Mouse (Mus musculus): Measurements from ENCODE around the gene Tsfm. TPM values are rescaled to one million over a fixed set of nuclear protein-coding genes. Genes with fewer than 3 reads are reported as not detected.
A peak's percentile ranks its signal among the peaks of the same experiment; 100 is the strongest.

The Tsfm gene
- polyA plus RNA-seq, 1 experiment from 2014 or later = 65.4 TPM

DNA sequence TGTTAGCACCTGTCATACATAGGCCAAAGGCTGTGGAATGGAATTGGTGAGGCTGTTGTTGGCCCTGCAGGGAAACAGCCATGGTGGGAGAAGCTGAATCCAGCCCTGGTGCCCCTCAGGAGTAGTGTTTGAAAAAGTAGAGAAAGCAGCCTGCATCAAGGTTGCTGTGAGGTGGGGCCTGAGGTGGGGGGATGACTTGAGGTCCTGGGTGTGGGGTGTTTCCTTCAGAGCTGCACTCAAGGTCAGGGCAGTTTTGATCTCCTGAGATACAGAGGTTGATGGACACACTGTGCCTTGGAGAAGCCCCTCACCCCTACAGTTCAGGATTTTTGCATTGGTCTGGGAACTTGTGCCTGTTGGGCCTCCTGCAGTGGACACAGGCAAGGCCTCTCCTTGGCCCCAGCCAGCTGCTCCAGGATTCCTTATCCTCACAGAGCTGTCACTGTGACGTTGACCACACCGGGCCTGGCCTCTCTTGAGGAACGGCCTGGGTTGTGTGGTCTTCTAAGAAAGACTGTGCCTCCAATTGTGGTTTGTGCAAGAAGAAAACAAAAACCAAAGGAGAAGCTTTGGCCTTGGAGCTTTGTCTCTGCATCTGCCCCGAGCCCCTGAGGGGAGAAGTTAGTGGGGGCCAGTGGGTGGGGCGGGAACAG lies 42.0 kb downstream of the Tsfm start:
- 65% methylated on average over 5 of the region's 5 CpGs for WGBS
- DNase-seq (ENCODE audit: low spot score) (no peak), ATAC-seq (no peak)
- Histone ChIP-seq H3K4me2 (ENCODE audit: low read length) (no peak overlapping the region), H3K27me3 (replicated peaks; ENCODE audit: control insufficient read depth, insufficient read depth, low read length) (no peaks in the 10 kb centered on the region), H3K36me3 (ENCODE audit: control insufficient read depth, insufficient read depth, low read length) (peaks cover 22% of the 10 kb centered on the region), H3K4me1 (ENCODE audit: control insufficient read depth, insufficient read depth, low read length) (peaks cover 35% of the 10 kb centered on the region), H3K9ac (ENCODE audit: low read length) (no peak overlapping the region), H3K9me3 (replicated peaks; ENCODE audit: control insufficient read depth, low read length) (no peaks in the 10 kb centered on the region), H3K27ac (ENCODE audit: low read depth, low read length) (no peak overlapping the region), H3K4me3 (ENCODE audit: low read depth, low read length) (no peak overlapping the region)

DNA sequence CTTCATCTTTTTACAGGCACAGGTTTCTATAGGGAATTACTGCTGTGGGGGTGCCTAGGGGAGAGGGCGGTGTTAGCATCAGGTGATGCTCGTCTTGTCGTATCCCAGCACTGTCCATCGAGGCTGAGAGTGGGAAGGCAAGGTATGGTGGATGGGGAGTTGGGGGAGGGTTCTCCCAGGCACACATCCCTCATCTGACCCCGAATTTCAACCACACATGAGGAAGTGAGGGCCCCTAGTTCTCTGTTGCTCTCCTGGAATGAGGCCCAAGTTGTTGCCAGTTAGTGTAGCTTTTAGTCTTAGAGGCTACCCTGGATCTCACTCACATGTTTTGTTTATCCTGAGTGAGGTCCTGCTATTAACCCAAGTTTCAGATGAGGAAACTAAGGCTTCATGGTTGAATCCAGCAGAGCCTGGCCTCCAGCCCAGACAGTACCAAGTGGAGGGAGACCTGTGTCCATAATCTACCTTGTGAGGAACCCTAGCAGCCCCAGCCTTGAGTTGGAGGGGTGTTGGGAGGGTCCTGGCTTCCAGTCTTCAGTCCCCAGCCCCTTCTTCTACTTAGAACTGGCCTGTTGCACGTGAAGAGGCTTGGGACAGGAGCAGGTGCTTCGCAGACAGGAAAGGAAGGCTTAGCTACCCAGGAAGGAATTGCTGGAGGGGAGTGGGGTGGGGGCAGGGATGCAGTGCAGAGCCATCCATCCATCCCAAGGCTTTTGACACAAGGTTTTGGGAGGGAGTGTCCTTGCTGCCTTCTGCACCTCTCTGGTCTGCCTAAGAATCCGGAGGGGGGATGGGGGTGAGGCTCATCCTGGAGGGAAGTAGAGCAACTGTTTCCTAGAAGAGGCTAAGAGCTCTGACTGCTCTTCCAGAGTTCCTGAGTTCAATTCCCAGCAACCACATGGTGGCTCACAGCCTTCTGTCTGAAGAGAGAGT lies 43.2 kb downstream of the Tsfm start:
- Histone ChIP-seq H3K27me3 (replicated peaks; ENCODE audit: control insufficient read depth, insufficient read depth, low read length) (no peaks in the 10 kb centered on the region), H3K27ac (ENCODE audit: low read depth, low read length) (no peak overlapping the region), H3K36me3 (ENCODE audit: control insufficient read depth, insufficient read depth, low read length) (peaks cover 11% of the 10 kb centered on the region), H3K9me3 (replicated peaks; ENCODE audit: control insufficient read depth, low read length) (no peaks in the 10 kb centered on the region), H3K4me1 (ENCODE audit: control insufficient read depth, insufficient read depth, low read length) (peaks cover 46% of the 10 kb centered on the region), H3K4me3 (ENCODE audit: low read depth, low read length) (no peak overlapping the region), H3K9ac (ENCODE audit: low read length) (no peak overlapping the region), H3K4me2 (ENCODE audit: low read length) (no peak overlapping the region)
- 62% methylated on average over 8 of the region's 8 CpGs for WGBS
- no peak for ATAC-seq
- DNase-seq (ENCODE audit: low spot score) = no peak

DNA sequence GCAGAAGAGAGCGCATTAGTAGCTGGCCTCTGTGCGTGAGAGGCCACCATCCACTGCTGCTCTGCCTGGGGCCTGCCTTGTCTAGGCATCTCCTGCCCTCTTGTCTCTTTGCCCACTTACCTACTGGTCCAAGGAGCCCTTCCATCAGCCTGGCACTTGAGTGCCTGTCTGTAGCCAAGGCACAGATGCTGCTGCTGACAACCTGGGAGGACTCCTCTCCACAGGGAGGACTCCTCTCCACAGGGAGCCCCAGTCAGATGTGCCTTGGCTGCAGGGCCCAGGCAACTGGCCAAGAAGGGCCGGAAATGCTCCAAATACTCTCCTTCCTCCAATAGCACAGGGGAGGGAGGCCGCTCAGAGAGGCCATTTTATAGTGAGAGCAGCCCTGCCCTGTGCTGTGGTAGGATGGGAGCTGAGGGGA lies 44.1 kb downstream of the Tsfm start:
- peak; percentile 82 for DNase-seq (ENCODE audit: low spot score)
- Histone ChIP-seq H3K9me3 (replicated peaks; ENCODE audit: control insufficient read depth, low read length) (no peaks in the 10 kb centered on the region), H3K27me3 (replicated peaks; ENCODE audit: control insufficient read depth, insufficient read depth, low read length) (no peaks in the 10 kb centered on the region), H3K4me1 (ENCODE audit: control insufficient read depth, insufficient read depth, low read length) (peaks cover 55% of the 10 kb centered on the region), H3K4me3 (ENCODE audit: low read depth, low read length) (no peak overlapping the region), H3K9ac (ENCODE audit: low read length) (peak overlapping the region; percentile 8; the same call in 1 of the 2 replicates), H3K4me2 (ENCODE audit: low read length) (no peak overlapping the region), H3K27ac (ENCODE audit: low read depth, low read length) (peak overlapping the region; percentile 70), H3K36me3 (ENCODE audit: control insufficient read depth, insufficient read depth, low read length) (peaks cover 7% of the 10 kb centered on the region)
- peak; percentile 47 for ATAC-seq
- WGBS = 51% methylated on average over 4 of the region's 4 CpGs

DNA sequence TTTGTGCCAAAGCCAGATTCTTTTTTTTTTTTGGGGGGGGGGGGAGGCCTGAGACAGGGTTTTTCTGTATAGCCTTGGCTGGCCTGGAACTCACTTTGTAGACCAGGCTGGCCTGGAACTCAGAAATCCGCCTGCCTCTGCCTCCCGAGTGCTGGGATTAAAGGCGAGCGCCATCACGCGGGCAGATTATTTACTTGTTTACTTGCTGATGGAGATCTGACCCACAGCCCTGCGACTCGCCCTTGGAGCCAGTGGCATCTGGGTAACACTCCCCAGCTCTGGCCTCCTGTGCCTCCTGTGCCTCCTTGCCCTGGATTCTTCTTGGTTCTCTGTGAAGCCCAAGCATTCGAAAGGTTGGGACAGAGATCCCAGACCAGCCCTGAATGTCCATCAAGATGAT lies 45.1 kb downstream of the Tsfm start:
- no peak overlapping the region for H3K9ac ChIP-seq (ENCODE audit: low read length)
- H3K27ac ChIP-seq (ENCODE audit: low read depth, low read length) = peak overlapping the region; percentile 70; the same call in 1 of the 2 replicates
- H3K9me3 ChIP-seq (replicated peaks; ENCODE audit: control insufficient read depth, low read length) = no peaks in the 10 kb centered on the region
- no peak for DNase-seq (ENCODE audit: low spot score)
- peaks cover 5% of the 10 kb centered on the region for H3K36me3 ChIP-seq (ENCODE audit: control insufficient read depth, insufficient read depth, low read length)
- WGBS = 91% methylated on average over 9 of the region's 9 CpGs
- ATAC-seq = no peak
- H3K27me3 ChIP-seq (replicated peaks; ENCODE audit: control insufficient read depth, insufficient read depth, low read length) = no peaks in the 10 kb centered on the region
- no peak overlapping the region for H3K4me3 ChIP-seq (ENCODE audit: low read depth, low read length)
- peaks cover 64% of the 10 kb centered on the region for H3K4me1 ChIP-seq (ENCODE audit: control insufficient read depth, insufficient read depth, low read length)
- no peak overlapping the region for H3K4me2 ChIP-seq (ENCODE audit: low read length)

DNA sequence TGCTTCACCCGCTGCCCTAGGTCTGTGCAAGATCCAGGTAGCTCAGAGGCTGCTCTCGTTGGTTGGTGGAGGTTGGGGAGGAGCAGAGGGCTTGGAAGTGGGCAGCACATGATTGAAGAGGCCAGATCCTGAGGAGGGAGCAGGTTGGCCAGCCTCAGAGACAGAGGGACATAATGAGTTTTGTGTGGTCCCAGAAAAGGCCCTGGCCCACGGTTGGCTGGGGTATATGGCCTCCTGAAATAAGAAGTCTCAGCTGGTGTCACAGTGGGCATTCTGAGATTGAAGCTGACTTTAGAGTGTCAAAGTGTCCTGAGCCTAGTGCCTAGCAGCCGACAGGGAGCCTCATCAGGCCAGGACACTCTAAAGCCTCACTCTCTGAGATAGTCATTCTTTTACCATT lies 45.5 kb downstream of the Tsfm start:
- H3K9ac ChIP-seq (ENCODE audit: low read length) = no peak overlapping the region
- ATAC-seq (no peak), DNase-seq (ENCODE audit: low spot score) (no peak)
- H3K36me3 ChIP-seq (ENCODE audit: control insufficient read depth, insufficient read depth, low read length) = peaks cover 5% of the 10 kb centered on the region
- no peak overlapping the region for H3K4me2 ChIP-seq (ENCODE audit: low read length)
- peaks cover 67% of the 10 kb centered on the region for H3K4me1 ChIP-seq (ENCODE audit: control insufficient read depth, insufficient read depth, low read length)
- no peaks in the 10 kb centered on the region for H3K27me3 ChIP-seq (replicated peaks; ENCODE audit: control insufficient read depth, insufficient read depth, low read length)
- no peaks in the 10 kb centered on the region for H3K9me3 ChIP-seq (replicated peaks; ENCODE audit: control insufficient read depth, low read length)
- WGBS = 84% methylated on average over 4 of the region's 4 CpGs
- no peak overlapping the region for H3K4me3 ChIP-seq (ENCODE audit: low read depth, low read length)
- peak overlapping the region; percentile 39; the same call in 1 of the 2 replicates for H3K27ac ChIP-seq (ENCODE audit: low read depth, low read length)

DNA sequence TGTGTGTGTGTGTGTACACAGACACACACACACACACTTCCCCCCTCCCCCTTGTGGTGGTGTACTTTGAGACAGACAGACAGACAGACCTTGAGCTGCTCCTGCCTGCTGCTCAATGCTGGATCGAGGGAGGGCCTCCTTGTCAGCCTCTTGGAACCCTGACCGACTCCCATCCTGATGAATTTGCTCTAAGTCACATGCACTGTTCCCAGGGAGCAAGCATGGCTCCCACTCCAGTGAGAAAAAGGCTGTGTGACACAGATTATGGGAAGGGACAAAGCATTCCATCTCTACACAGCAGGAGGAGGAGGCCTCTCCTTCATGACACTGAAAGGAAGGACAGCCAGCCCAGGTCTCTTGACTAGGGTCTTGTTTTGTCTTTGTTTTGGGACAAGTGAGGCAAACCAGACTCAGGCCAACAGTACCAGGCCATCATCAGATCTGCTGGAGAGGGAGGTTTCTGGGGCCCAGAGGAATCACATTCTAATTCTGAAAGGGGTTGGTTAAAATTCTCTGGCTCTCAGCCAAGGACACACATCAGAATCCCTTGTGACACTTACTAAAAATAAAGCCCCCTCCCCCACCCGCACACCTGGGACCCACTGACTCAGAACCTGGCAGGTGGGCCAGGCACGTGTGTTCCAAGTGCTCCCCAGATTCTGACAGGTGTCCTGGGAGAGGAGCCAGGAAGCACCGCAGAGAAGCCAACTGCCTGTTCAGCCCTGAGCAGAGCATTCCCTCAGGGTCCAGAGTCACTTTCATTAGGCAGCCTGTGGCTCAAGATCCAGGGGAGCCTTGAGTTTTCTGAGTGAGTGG lies 46.2 kb downstream of the Tsfm start:
- Histone ChIP-seq H3K9ac (ENCODE audit: low read length) (peak overlapping the region; percentile 17; the same call in 1 of the 2 replicates), H3K4me3 (ENCODE audit: low read depth, low read length) (no peak overlapping the region)
- 18% methylated on average over 5 of the region's 5 CpGs for WGBS

DNA sequence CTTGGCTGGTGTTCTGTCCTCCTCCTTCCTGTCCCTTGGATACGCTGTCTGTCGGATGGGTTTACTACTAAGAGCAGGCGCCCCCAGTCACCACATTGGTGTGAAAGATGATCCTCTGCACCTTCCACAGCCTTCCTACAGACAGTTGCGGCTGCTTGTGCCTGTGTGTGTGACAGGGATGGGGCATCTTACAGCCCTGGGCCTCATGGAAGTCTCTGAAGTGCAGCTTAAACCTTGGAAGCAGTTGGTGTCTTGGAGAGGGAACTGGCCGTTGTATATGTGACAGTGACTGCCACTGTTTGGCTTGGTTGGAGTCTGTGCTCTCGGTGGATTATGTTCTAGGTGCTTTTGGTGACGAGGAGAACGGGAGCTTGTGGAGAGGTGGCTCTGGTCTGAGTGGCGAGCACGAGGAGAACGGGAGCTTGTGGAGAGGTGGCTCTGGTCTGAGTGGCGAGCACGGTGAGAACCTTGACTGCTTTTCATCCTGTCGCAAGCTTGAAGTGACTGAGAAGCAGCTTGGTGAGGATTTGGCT lies 47.4 kb downstream of the Tsfm start:
- Histone ChIP-seq H3K9ac (ENCODE audit: low read length) (peak overlapping the region; percentile 17), H3K4me3 (ENCODE audit: low read depth, low read length) (no peak overlapping the region), H3K4me1 (ENCODE audit: control insufficient read depth, insufficient read depth, low read length) (peaks cover 67% of the 10 kb centered on the region), H3K27me3 (replicated peaks; ENCODE audit: control insufficient read depth, insufficient read depth, low read length) (no peaks in the 10 kb centered on the region), H3K9me3 (replicated peaks; ENCODE audit: control insufficient read depth, low read length) (no peaks in the 10 kb centered on the region), H3K4me2 (ENCODE audit: low read length) (peak overlapping the region; percentile 91), H3K27ac (ENCODE audit: low read depth, low read length) (0 out of 2 replicates have a peak overlapping the region, but pooled peaks have one; percentile 50), H3K36me3 (ENCODE audit: control insufficient read depth, insufficient read depth, low read length) (peaks cover 5% of the 10 kb centered on the region)
- ATAC-seq = no peak
- WGBS = 62% methylated on average over 14 of the region's 14 CpGs
- no peak for DNase-seq (ENCODE audit: low spot score)

More for the DNA sequence above, 46.2 kb downstream of the Tsfm start:
- Histone ChIP-seq H3K9me3 (replicated peaks; ENCODE audit: control insufficient read depth, low read length) (no peaks in the 10 kb centered on the region), H3K36me3 (ENCODE audit: control insufficient read depth, insufficient read depth, low read length) (peaks cover 5% of the 10 kb centered on the region), H3K4me2 (ENCODE audit: low read length) (no peak overlapping the region; the same call in 1 of the 2 replicates), H3K27me3 (replicated peaks; ENCODE audit: control insufficient read depth, insufficient read depth, low read length) (no peaks in the 10 kb centered on the region), H3K27ac (ENCODE audit: low read depth, low read length) (peak overlapping the region; percentile 50; the same call in 1 of the 2 replicates), H3K4me1 (ENCODE audit: control insufficient read depth, insufficient read depth, low read length) (peaks cover 67% of the 10 kb centered on the region)
- no peak for ATAC-seq
- DNase-seq (ENCODE audit: low spot score) = peak; percentile 64

DNA sequence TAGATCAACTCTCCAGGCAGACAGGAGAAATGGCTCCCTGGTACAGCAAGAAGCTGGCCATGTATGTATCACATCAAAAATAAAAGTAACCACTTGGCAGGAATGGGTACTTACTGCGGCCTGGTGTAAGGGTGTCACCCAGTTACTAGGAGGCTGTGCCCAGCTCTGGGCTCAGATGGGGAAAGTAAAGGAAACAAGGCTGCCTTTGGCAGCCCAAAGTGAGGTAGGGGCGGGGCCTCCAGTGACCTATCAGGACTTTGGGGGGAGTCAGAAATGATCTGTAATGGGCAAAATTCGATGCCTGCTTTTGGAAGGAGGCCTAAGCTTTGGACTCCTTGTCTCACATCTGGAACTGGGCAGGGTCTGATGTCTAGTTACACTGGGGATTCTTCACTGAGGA lies 48.9 kb downstream of the Tsfm start:
- no peak overlapping the region for H3K4me3 ChIP-seq (ENCODE audit: low read depth, low read length)
- no peaks in the 10 kb centered on the region for H3K27me3 ChIP-seq (replicated peaks; ENCODE audit: control insufficient read depth, insufficient read depth, low read length)
- H3K4me1 ChIP-seq (ENCODE audit: control insufficient read depth, insufficient read depth, low read length) = peaks cover 59% of the 10 kb centered on the region
- peaks cover 5% of the 10 kb centered on the region for H3K36me3 ChIP-seq (ENCODE audit: control insufficient read depth, insufficient read depth, low read length)
- peak overlapping the region; percentile 91 for H3K4me2 ChIP-seq (ENCODE audit: low read length)
- ATAC-seq (no peak), DNase-seq (ENCODE audit: low spot score) (no peak)
- no peak overlapping the region for H3K27ac ChIP-seq (ENCODE audit: low read depth, low read length)
- H3K9ac ChIP-seq (ENCODE audit: low read length) = no peak overlapping the region
- WGBS = 64% methylated on average over 3 of the region's 3 CpGs
- H3K9me3 ChIP-seq (replicated peaks; ENCODE audit: control insufficient read depth, low read length) = no peaks in the 10 kb centered on the region
